Mouse (Mus musculus) cerebellum, adult 9-11 months (tissue): Measurements from ENCODE around the gene Paqr6.

Experiments used
- DNase-seq: peaks from one replicate; pipeline ENCODE4 v3.0.0; 2022

Gene Paqr6

GRCm38 (mm10) chr3:88412636-88413035, 48.3 kb downstream of the Paqr6 start:
- DNase-seq, result no peak

- no peak for DNase-seq
Measured at GRCm38 (mm10) chr3:88415668-88416067, 51.3 kb downstream of the Paqr6 start.

- DNase-seq, result no peak
Measured at GRCm38 (mm10) chr3:88418016-88418415, 53.6 kb downstream of the Paqr6 start.
